Mouse (Mus musculus) megakaryocyte, embryonic 14.5 days (primary cell): Measurements from ENCODE around the gene Fam193b. TPM values are rescaled to one million over a fixed set of nuclear protein-coding genes. Genes with fewer than 3 reads are reported as not detected.
A peak's percentile ranks its signal among the peaks of the same experiment; 100 is the strongest.

ENCODE experiments used
- H3K27me3 ChIP-seq: replicated peaks from 2 replicates; pipeline ENCODE3; 2012; ENCODE audit warnings: inconsistent platforms
- H3K36me3 ChIP-seq: replicated peaks from 2 replicates; pipeline ENCODE3; 2012; ENCODE audit warnings: low read length, inconsistent platforms, mixed read lengths
- H3K4me1 ChIP-seq: 2 replicates; pipeline ENCODE4 v1.6.1; 2012; ENCODE audit warnings: inconsistent platforms
- H3K4me3 ChIP-seq: replicated peaks from 2 replicates; pipeline ENCODE3; 2012; ENCODE audit warnings: moderate library complexity, mild to moderate bottlenecking, inconsistent platforms
- H3K9me3 ChIP-seq: 2 replicates; pipeline ENCODE4 v1.6.1; 2012; ENCODE audit warnings: inconsistent platforms
- FLI1 ChIP-seq: IDR thresholded peaks from 2 replicates; pipeline ENCODE4 v1.6.1; 2012; ENCODE audit warnings: low read length, inconsistent platforms, mixed read lengths
- GATA1 ChIP-seq: IDR thresholded peaks from 3 replicates; pipeline ENCODE4 v1.6.1; 2012; ENCODE audit warnings: mixed read lengths, low read length, inconsistent platforms, borderline replicate concordance
- polyA plus RNA-seq: library from polyadenylated mRNA; stranded (reverse); fragments of >175 nt; gene quantifications from 2 replicates; pipeline ENCODE4 v1.2.3, GENCODE M21; 2012; ENCODE audit warnings: low replicate concordance; ENCODE audit not compliant: insufficient read depth

Fam193b gene
- polyA plus RNA-seq = 64.4 and 77.7 TPM in 2 replicates

DNA sequence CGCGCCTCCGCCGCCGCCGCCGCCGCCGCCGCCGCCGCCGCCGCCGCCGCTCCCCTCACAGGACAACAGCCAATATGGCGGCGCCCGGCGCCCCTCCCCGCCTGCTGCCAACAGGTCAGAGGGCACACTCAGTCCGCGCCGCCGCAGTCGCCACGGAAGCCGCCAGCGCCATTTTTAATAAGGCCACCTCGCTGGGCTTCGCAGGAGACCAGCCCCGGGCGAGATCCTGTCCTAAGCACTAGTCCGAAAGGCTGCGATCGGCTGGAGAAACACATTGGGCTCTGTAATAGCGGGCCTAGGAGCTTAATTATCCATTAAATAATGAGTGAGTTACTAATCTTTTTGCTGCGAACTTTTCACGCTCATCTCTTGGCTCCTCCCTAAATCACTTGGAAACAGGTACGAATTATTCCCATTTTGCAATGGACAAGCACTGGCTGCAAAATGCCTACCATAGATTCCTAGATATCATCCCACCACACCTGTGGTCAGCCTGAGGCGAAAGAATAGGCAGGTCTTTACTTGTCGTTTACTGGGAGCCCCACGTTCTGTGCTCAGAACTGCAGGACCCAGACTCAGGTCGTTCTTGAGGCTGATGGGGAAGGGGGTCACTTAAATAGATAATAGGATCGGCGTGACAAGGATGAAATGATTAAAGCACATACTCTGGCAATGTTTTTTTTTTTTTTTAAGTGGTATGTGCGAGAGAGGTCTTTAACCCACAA lies at the start of gene Fam193b:
Gene Fam193b, minus strand, starts transcription at position 94 of the 725 bp plus-strand sequence.
- no peaks in the 10 kb centered on the region for H3K27me3 ChIP-seq
- peaks cover 58% of the 10 kb centered on the region for H3K4me1 ChIP-seq
- peaks cover 3% of the 10 kb centered on the region; the same call in 1 of the 2 replicates for H3K9me3 ChIP-seq
- peak within 1 kb of the TSS; percentile 97 for H3K4me3 ChIP-seq
- H3K36me3 ChIP-seq = peaks cover 38% of the 10 kb centered on the region
- TF ChIP-seq GATA1 (no peak), FLI1 (no peak)

DNA sequence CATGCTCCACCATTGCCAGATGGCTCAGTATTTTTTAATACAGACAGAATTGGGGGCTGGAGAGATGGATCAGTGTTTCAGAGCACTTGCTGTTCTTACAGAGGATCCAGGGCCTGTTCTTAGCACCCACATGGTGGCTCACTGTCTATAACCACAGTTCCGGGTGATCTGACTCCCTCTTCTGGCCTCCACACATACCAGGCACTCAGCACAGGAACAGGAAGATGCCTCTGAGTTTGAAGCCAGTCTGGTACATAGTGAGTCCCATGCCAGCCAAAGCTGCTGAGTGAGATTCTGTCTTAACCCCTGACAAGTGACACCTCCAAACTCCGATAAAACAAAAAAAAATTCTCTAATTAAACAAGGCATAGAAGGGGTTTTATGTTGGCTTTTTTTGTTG lies 49.4 kb upstream of the Fam193b start:
- Histone ChIP-seq H3K36me3 (peaks cover 31% of the 10 kb centered on the region), H3K4me3 (no peak overlapping the region), H3K27me3 (no peaks in the 10 kb centered on the region), H3K9me3 (peaks cover 5% of the 10 kb centered on the region; the same call in 1 of the 2 replicates), H3K4me1 (peaks cover 57% of the 10 kb centered on the region)
- TF ChIP-seq FLI1 (no peak), GATA1 (no peak)

DNA sequence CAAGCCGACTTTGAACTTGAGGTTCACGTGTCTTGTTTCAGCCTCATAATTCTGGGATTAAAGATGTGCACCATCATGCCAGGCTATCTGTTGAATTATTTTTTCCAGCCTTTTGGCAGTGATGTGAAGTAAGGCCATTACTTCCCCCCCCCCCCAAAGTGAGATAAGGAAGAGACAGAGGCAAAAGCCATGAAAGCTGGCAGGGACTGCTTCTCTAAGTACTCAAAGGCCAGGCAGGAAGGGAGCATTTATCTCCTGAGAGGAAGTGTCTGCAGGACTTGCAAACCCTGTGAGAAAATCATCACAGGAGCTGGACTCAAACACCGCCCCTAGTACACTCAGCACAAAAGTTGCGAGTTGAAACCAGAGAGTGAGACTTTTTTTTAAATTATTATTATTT lies 48.4 kb upstream of the Fam193b start:
- no peak for TF ChIP-seq GATA1
- TF ChIP-seq FLI1 = no peak

DNA sequence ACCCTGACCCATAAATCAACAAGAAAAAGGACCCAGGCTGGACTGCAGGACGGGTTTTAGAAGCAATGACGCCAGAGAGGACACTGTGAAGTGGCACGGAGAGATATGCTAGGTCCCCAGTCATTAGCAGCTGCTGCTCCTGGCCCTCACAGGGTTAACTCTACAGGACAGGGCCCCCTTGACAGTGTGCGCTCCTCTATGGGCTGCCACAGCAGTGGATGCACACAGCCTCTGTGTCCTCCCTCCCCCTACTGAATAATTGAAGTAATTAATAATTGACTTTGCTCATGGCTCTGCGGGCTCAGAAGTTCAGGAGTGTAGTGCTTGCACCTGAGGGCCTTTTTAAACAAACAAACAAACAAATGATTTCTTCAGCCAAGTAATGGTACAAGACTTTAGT lies 42.6 kb upstream of the Fam193b start:
- no peaks in the 10 kb centered on the region for H3K27me3 ChIP-seq
- peaks cover 6% of the 10 kb centered on the region for H3K4me1 ChIP-seq
- H3K36me3 ChIP-seq = peaks cover 81% of the 10 kb centered on the region
- peaks cover 5% of the 10 kb centered on the region; the same call in 1 of the 2 replicates for H3K9me3 ChIP-seq
- H3K4me3 ChIP-seq = no peak overlapping the region
- no peak for TF ChIP-seq FLI1
- no peak for TF ChIP-seq GATA1

More for the DNA sequence above, 48.4 kb upstream of the Fam193b start:
- Histone ChIP-seq H3K4me3 (no peak overlapping the region), H3K4me1 (peaks cover 51% of the 10 kb centered on the region), H3K9me3 (peaks cover 5% of the 10 kb centered on the region; the same call in 1 of the 2 replicates), H3K27me3 (no peaks in the 10 kb centered on the region), H3K36me3 (peaks cover 30% of the 10 kb centered on the region)

DNA sequence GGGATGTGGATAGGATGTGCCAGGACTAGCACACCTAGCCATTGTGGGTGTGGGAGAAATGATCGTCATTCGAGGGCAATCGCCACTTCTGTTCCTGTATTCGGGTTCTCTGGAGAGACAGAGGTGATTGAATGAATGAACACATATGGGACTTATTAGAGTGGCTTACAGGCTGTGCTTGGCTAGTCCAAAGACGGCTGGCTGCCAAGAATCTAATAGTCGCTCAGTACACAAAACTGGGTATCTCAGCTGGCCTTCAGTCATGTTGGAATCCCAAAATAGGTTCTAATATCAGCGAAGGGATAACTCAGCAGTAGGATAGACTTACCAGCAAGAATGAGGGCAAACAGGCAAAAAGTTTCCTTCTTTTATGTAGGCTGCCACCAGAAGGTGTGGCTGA lies 41.1 kb upstream of the Fam193b start:
- TF ChIP-seq FLI1 (no peak), GATA1 (no peak)
- peaks cover 87% of the 10 kb centered on the region for H3K36me3 ChIP-seq

DNA sequence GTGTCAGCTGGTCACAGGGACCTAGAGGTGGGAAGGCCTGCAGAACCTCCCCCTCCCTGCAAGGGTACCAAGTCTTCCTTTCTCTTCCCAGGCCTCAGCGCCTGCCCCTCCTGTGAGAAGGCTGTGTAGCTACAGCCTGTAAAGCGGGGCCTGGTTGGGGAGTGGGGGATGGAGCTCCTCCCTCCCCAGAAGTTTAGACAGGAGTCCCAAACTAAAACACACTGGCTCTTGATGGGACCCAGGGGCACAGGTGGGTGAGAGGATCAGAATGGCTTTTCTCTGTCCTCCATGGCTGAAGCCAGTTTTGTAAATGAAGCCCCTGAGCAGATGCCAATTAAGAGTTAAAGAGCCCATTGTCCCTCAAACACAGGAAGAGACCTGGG lies 36.7 kb upstream of the Fam193b start:
- no peaks in the 10 kb centered on the region for H3K27me3 ChIP-seq
- no peaks in the 10 kb centered on the region for H3K9me3 ChIP-seq
- H3K4me1 ChIP-seq = peaks cover 36% of the 10 kb centered on the region
- no peak overlapping the region for H3K4me3 ChIP-seq
- TF ChIP-seq GATA1 = no peak
- TF ChIP-seq FLI1 = no peak
- peaks cover 95% of the 10 kb centered on the region for H3K36me3 ChIP-seq

More for the DNA sequence above, 41.1 kb upstream of the Fam193b start:
- Histone ChIP-seq H3K9me3 (no peaks in the 10 kb centered on the region), H3K27me3 (no peaks in the 10 kb centered on the region), H3K4me1 (peaks cover 10% of the 10 kb centered on the region), H3K4me3 (no peak overlapping the region)

DNA sequence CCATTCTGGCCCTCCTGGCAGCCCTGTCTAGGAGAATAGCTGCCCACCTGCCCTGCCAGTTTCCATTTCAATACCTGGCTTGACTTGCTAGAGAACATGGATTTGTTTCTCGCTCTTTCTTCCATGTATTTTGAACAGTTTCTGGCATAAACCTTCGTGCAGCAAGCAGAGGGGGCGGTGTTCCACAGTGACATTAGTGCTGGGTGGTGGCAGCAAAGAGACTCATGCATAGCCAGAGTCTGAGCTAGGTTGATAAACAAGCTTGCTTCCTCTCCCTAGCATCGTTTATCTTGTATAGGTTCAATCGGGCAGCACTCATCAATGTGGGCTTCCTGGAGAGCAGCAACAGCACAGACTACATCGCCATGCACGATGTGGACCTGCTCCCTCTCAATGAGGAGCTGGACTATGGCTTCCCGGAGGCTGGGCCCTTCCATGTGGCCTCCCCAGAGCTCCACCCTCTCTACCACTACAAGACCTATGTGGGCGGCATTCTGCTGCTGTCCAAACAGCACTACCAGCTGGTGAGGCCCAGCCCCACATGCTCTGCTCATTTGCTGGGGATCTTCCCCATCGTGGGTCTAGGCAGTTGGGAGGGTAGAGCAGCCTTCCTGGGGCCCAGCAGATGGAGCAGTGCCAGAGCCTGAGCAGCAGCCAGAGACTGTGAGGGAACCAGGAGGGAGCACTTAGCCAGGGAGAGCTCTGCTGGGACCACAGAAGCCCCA lies 36.1 kb upstream of the Fam193b start:
- peaks cover 96% of the 10 kb centered on the region for H3K36me3 ChIP-seq
- no peak for TF ChIP-seq GATA1
- no peak for TF ChIP-seq FLI1
- H3K4me1 ChIP-seq = peaks cover 42% of the 10 kb centered on the region
- no peaks in the 10 kb centered on the region for H3K9me3 ChIP-seq
- H3K4me3 ChIP-seq = no peak overlapping the region
- H3K27me3 ChIP-seq = no peaks in the 10 kb centered on the region

DNA sequence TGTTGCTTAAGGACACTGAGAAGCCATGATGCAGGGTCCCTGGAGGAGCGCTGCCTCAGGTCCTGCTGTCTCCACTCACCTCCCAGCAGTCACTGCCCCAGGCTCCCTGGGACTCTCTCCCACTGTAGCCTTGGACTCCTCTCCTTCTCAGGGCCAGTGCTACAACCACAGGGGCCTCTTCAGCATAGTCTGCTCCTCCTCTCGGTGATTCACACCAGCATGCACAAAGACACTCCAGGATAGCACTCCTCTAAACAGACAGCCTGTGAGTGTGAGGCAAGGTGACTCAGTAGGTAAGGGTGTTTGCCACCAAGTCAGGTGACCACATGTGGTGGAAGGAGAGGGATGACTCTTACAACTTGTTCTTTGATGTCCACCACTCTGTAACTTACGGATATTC lies 33.7 kb upstream of the Fam193b start:
- H3K36me3 ChIP-seq = peaks cover 74% of the 10 kb centered on the region

DNA sequence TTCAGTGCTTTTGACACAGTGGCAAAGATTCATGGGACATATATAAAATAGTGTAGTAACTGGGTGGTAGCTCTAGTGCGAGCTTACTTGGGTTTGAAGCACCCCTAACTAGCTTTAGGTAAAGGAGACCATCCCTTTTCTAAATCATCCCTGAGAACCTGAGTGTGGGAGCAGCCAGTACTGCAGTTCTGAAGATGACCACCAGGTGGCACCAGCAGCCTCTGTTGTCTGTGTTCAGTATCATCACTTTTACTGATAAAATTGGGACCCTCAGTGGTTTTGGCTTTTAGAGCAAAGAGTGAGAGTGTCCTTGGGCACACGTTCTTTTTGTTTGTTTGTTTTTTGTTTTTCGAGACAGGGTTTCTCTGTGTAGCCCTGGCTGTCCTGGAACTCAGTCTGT lies 30.7 kb upstream of the Fam193b start:
- TF ChIP-seq GATA1 (no peak), FLI1 (no peak)
- Histone ChIP-seq H3K4me3 (peak overlapping the region; percentile 52), H3K4me1 (peaks cover 60% of the 10 kb centered on the region), H3K36me3 (peaks cover 62% of the 10 kb centered on the region), H3K9me3 (no peaks in the 10 kb centered on the region), H3K27me3 (no peaks in the 10 kb centered on the region)

More for the DNA sequence above, 33.7 kb upstream of the Fam193b start:
- TF ChIP-seq GATA1 (no peak), FLI1 (no peak)
- H3K4me1 ChIP-seq = peaks cover 58% of the 10 kb centered on the region
- no peaks in the 10 kb centered on the region for H3K9me3 ChIP-seq
- H3K27me3 ChIP-seq = no peaks in the 10 kb centered on the region
- H3K4me3 ChIP-seq = no peak overlapping the region

DNA sequence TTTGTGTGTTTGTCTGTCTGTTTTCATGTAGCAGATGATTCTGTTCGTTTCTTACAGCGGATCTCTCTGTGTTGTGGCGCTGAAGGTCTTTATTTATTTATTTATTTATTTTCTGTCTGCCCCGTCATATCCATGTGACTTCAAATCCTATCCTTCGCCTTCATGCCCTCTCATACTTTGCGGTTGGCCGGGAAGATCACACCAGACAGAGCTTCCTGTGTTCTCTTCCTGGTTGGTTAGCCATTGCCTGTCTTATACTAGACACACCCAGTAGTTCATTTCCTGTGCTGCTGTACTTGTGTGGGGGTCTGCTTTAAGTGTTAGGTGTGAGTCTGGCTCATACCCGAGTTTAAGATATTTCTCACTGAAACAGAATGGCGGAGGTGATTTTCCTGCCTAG lies 29.7 kb upstream of the Fam193b start:
- H3K36me3 ChIP-seq = peaks cover 62% of the 10 kb centered on the region
- no peaks in the 10 kb centered on the region for H3K9me3 ChIP-seq
- TF ChIP-seq FLI1 (0 out of 2 replicates have a peak, but pooled peaks have one; percentile 41), GATA1 (no peak)
- H3K4me1 ChIP-seq = peaks cover 56% of the 10 kb centered on the region
- no peaks in the 10 kb centered on the region for H3K27me3 ChIP-seq
- peak overlapping the region; percentile 99 for H3K4me3 ChIP-seq
